Mouse (Mus musculus) bone marrow, adult 2 months (tissue): ENCODE measurements around the gene Smoc2.

Source experiments
- CTCF ChIP-seq: fragments of 200-500 bp; IDR thresholded peaks from 2 replicates; pipeline ENCODE4 v1.5.1; 2011; ENCODE audit warnings: low read length, control low read depth; ENCODE audit not compliant: control insufficient read depth, insufficient read depth
- POLR2A ChIP-seq: fragments of 200-500 bp; IDR thresholded peaks from 2 replicates; pipeline ENCODE4 v1.6.1; 2011; ENCODE audit warnings: low read depth, mild to moderate bottlenecking, control low read depth, low read length, borderline replicate concordance; ENCODE audit not compliant: control insufficient read depth

GRCm38 (mm10) chr17:14342511-14342910 lies 63.2 kb downstream of the Smoc2 start:
- TF ChIP-seq POLR2A (no peak), CTCF (no peak)
